Mouse (Mus musculus) C2C12 (cell line): ENCODE data around the gene Emc8. TPM values are rescaled to one million over a fixed set of nuclear protein-coding genes. Genes with fewer than 3 reads are reported as not detected.
"Not testable (repeated sequence)": the region's sequence is repeated elsewhere in the genome, so short reads cannot be mapped to it uniquely, and the experiment has no call there.

Experiments used
- H3K27me3 ChIP-seq: one replicate; pipeline ENCODE4 v1.6.1; 2011; ENCODE audit not compliant: control insufficient read depth, insufficient read depth, insufficient read length
- H3K36me3 ChIP-seq: one replicate; pipeline ENCODE4 v1.6.1; 2011; ENCODE audit not compliant: control insufficient read depth, insufficient read depth
- H3K4me3 ChIP-seq: one replicate; pipeline ENCODE4 v1.5.1; 2011; ENCODE audit warnings: mild to moderate bottlenecking, control low read depth; ENCODE audit not compliant: poor library complexity, insufficient read depth, severe bottlenecking
- H3K79me2 ChIP-seq: one replicate; pipeline ENCODE4 v1.6.1; 2011; ENCODE audit not compliant: control insufficient read depth, insufficient read depth
- H3K79me3 ChIP-seq: one replicate; pipeline ENCODE4 v1.6.1; 2011; ENCODE audit warnings: low read depth, control low read depth
- H3ac ChIP-seq: one replicate; pipeline ENCODE3; 2011; ENCODE audit warnings: low read depth; ENCODE audit not compliant: control insufficient read depth, insufficient read length
- CEBPB ChIP-seq: IDR thresholded peaks from one replicate; pipeline ENCODE4 v1.6.1; 2011; ENCODE audit warnings: low read depth, mild to moderate bottlenecking, control low read depth, moderate library complexity
- CTCF ChIP-seq: IDR thresholded peaks from one replicate; pipeline ENCODE4 v1.5.1; 2011; ENCODE audit not compliant: control insufficient read depth, insufficient read depth, insufficient read length
- FOSL1 ChIP-seq: IDR thresholded peaks from one replicate; pipeline ENCODE4 v1.8.0; 2011; ENCODE audit warnings: mild to moderate bottlenecking, low read length; ENCODE audit not compliant: poor library complexity, insufficient read depth, severe bottlenecking
- MAX ChIP-seq: IDR thresholded peaks from one replicate; pipeline ENCODE4 v1.6.1; 2011; ENCODE audit warnings: mild to moderate bottlenecking, control low read depth
- MYOD1 ChIP-seq: IDR thresholded peaks from one replicate; pipeline ENCODE4 v1.6.1; 2011; ENCODE audit warnings: low read depth; ENCODE audit not compliant: control insufficient read depth, insufficient read length
- MYOG ChIP-seq: IDR thresholded peaks from one replicate; pipeline ENCODE4 v1.6.1; 2011; ENCODE audit not compliant: control insufficient read depth, insufficient read length; ENCODE audit errors: extremely low read depth
- USF1 ChIP-seq: IDR thresholded peaks from one replicate; pipeline ENCODE4 v1.6.1; 2011; ENCODE audit warnings: low read depth, mild to moderate bottlenecking, control low read depth, moderate library complexity
- polyA plus RNA-seq: library from polyadenylated mRNA; unstranded; fragments of >200 nt; fragmentation: generic; extraction: Trizol; gene quantifications from one replicate; pipeline ENCODE4 v1.2.1, GENCODE M21; 2012; ENCODE audit warnings: missing spikeins

The Emc8 gene
- polyA plus RNA-seq, 1 experiment: 240 TPM

DNA sequence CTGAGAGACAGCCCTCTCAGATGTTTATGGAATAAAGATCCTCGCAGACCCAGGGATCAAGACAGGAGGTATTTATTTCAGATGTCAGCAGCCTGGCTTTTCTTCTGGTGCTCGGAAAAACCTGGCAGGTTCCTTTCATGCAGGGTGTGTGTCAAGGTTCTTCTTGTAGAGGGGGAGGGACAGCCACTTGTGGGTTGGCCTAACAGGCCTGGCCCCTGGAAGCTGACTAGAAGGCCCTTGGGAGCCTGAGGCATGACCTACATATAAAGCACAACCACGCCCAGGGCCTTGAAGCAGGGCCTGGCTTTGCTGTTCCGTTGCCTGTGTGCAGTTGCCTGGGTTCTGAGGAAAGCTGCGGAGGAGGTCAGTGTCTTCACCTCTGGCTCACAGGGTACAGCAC lies 16.7 kb upstream of the Emc8 start:
- no peaks in the 10 kb centered on the region for H3K36me3 ChIP-seq
- H3K79me2 ChIP-seq: no peaks in the 10 kb centered on the region
- H3ac ChIP-seq: no peak overlapping the region
- H3K79me3 ChIP-seq: no peaks in the 10 kb centered on the region
- peaks cover 70% of the 10 kb centered on the region for H3K27me3 ChIP-seq
- no peak overlapping the region for H3K4me3 ChIP-seq
- no peak for TF ChIP-seq FOSL1
- TF ChIP-seq USF1: no peak
- TF ChIP-seq MAX: no peak
- TF ChIP-seq CEBPB: no peak
- no peak for TF ChIP-seq MYOD1
- no peak for TF ChIP-seq CTCF
- TF ChIP-seq MYOG: no peak

DNA sequence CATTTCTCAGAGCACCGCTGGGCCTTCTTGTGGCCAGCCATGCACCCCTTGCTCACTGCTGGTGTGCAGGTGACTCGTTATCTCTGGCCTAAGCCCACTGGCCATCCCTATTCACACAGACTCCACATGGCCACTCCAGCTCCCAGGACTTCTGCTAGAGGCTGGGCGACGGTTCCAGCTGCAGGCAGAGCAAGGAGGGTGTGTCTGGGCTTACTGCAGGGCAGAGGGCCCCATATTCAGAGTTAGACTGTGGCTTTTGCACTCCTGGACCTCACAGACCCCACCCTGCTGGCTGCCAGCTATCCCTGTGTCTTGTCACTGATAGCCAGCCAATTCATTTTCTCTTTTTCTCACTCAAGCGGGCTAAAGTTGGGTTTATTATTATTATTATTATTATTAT lies 15.7 kb upstream of the Emc8 start:
- TF ChIP-seq CTCF: no peak
- TF ChIP-seq FOSL1: no peak
- no peak for TF ChIP-seq MYOG
- Histone ChIP-seq H3K79me3 (no peaks in the 10 kb centered on the region), H3K4me3 (no peak overlapping the region)

DNA sequence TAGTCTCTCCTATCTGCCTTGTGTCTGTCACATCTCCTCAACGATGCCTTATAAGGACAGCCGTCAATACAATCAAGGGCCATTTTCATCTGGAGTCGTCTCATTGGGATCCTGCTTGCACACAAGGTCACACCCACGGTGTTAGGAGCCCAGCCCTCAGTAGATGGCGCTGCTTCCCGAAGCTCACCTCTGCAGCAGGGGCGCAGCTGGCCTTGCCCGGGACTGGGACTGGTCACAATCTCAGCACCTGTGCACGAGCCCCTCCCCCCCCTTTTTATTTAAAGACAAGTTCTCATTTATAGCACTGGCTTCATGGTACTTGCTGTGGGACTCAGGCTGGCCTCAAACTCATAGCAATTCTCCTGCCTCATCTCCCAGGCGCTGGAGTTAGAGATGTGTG lies 15.2 kb upstream of the Emc8 start:
- no peaks in the 10 kb centered on the region for H3K79me2 ChIP-seq
- no peak overlapping the region for H3ac ChIP-seq
- H3K79me3 ChIP-seq: no peaks in the 10 kb centered on the region
- TF ChIP-seq FOSL1 (no peak), CTCF (peak; percentile 89)
- no peak overlapping the region for H3K4me3 ChIP-seq
- H3K36me3 ChIP-seq: no peaks in the 10 kb centered on the region
- H3K27me3 ChIP-seq: peaks cover 59% of the 10 kb centered on the region

More for the DNA sequence above, 15.7 kb upstream of the Emc8 start:
- H3ac ChIP-seq: no peak overlapping the region
- no peaks in the 10 kb centered on the region for H3K79me2 ChIP-seq
- H3K27me3 ChIP-seq: peaks cover 64% of the 10 kb centered on the region
- no peaks in the 10 kb centered on the region for H3K36me3 ChIP-seq

DNA sequence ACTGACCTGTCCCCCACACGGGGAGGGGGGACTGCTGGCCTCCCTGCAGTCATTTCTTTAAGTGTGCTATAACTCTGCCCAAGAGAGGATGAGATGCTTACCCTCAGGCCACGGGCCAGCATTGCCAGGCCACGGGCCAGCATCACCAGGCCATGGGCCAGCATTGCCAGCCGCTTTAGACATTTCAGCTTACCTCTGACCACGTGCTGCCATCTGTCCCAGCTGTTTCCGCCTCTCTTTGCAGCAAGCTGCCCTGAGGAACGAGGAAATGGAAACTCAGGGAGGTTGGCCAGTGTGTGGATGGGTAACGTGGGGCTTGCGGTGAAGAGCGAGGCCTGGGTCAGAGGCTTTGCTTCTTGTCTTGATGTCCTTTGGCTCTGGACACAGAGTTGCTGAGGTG lies 12.7 kb upstream of the Emc8 start:
- TF ChIP-seq MAX: no peak
- no peak for TF ChIP-seq CEBPB
- TF ChIP-seq MYOD1: no peak
- no peak for TF ChIP-seq CTCF
- no peak for TF ChIP-seq FOSL1
- TF ChIP-seq USF1: no peak
- no peak for TF ChIP-seq MYOG
- Histone ChIP-seq H3K79me2 (no peaks in the 10 kb centered on the region), H3K79me3 (no peaks in the 10 kb centered on the region), H3ac (no peak overlapping the region), H3K4me3 (no peak overlapping the region), H3K27me3 (peaks cover 34% of the 10 kb centered on the region), H3K36me3 (no peaks in the 10 kb centered on the region)

DNA sequence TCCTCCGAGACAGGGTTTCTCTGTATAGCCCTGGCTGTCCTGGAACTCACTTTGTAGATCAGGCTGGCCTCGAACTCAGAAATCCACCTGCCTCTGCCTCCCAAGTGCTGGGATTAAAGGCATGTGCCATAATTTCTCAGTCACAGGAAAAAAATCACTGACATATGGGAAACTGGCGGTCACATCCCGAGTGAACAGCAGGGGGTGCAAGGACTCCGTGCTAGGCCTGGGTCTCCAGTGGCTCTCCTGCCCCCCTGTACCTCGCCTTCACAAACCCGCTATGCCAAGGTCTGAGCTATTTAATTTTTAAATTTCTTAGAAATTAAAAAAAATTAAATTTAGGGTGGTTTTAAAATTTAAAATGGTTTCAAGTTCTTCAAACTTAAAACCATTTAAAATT lies 12.0 kb upstream of the Emc8 start:
- TF ChIP-seq CTCF: peak; percentile 36
- H3K79me2 ChIP-seq, H3K79me3 ChIP-seq, H3K4me3 ChIP-seq, H3K36me3 ChIP-seq, H3ac ChIP-seq: not testable (repeated sequence)
- peaks cover 28% of the 10 kb centered on the region for H3K27me3 ChIP-seq

DNA sequence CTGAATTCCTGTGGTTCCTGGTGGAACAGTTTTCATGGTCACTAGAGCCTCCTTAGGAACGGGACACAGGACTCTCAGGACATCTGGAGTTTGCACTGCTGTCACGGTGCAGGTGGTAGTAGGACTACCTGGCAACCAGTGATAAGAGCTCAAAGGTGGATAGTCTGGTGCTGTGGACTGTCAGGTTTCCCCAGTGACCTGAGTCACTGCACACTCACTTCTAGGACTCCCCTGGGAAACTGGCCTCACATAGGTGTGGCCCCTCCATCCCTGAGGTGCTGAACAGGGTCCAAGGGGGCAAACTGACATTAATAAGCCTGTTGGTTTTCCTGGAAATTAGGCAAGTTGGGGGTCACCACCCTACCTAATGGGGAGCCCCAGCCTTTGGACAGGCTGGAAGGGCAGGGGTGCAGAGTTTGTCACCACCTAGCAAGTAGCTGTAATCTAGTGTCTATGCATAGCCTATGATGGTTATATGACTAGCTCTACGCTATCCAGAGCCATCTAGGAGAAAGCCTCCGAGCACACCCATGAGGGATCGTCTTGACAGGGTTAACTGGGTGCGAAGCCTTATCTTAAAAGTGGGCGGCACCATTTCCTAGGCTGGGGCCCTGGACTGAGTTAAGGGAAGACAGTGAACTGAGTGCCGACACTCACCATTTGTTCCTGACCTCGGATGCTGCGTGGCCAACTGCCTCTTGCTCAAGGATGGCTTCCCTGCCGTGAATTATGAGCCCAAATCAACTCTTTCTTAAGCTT lies 11.4 kb upstream of the Emc8 start:
- TF ChIP-seq CEBPB: no peak
- no peak for TF ChIP-seq MYOD1
- TF ChIP-seq FOSL1: no peak
- TF ChIP-seq USF1: no peak
- Histone ChIP-seq H3K4me3 (no peak overlapping the region), H3K36me3 (no peaks in the 10 kb centered on the region), H3K27me3 (peaks cover 23% of the 10 kb centered on the region), H3K79me3 (no peaks in the 10 kb centered on the region), H3K79me2 (no peaks in the 10 kb centered on the region), H3ac (no peak overlapping the region)
